Mouse (Mus musculus) MEL (cell line): Measurements from ENCODE around the gene Kalrn.

Experiments used
- CHD1 ChIP-seq: IDR thresholded peaks from 2 replicates; pipeline ENCODE4 v1.6.1; 2012; ENCODE audit warnings: low read depth, mild to moderate bottlenecking, inconsistent platforms, low read length, improper control_type of control experiment
- POLR2A ChIP-seq, 2 experiments: IDR thresholded peaks; 2 replicates each; pipeline ENCODE4 v1.6.1; 2011 to 2012; ENCODE audit warnings: low read length in 2 of 2, mild to moderate bottlenecking in 2 of 2, control low read depth in 1 of 2, improper control_type of control experiment in 1 of 2, low read depth in 1 of 2, moderate library complexity in 1 of 2; ENCODE audit not compliant: control insufficient read depth in 1 of 2, insufficient read depth in 1 of 2, poor library complexity in 1 of 2

DNA sequence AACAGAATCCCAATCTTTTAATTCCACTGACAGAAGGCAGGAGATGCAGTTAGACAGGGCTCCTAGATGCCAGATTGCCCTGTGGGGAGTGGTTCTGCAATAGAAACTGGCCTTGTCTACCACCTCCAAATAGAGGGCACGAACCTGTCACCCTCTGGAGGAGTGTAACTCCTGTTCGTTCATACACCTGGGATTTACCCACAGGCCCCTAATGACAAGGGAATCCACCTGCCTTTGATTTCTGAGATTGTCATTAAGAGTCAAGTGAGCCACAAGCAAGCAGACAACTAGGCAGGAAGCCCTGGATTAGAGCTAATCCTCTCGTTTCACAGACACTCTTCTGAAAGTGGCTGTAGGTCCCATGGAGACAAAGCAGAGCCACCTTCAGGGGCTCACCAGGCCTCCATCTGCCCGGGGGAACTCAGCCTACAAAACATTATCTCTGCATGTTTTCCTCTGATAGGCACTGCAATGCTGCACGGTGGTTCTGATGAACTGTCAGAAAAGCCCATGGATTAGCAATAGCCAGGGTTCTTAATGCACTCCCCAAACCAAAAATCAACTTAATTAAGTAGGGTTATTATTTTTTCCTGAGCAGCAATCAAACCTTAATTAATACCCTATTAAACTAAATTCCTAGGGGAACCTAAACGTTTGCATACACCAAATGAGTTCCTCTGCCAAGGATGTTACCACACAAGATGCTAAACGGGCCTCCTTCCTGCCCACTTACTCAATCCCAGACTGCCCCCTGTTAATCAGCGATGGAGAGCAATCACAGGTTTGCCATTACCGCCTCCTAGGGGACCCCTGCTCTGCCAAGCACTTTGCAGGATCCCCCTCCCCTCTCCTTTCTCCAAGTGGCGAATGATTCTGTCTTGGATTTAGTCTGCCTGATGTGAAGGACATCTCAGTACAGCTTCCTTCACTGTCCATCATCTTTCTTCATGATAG, 312.1 kb downstream of the Kalrn start:
- TF ChIP-seq POLR2A (IDR thresholded peaks at IDR 0.05; ENCODE audit: control insufficient read depth in 1 of 2, insufficient read depth in 1 of 2, low read depth in 1 of 2, low read length in 2 of 2, poor library complexity in 1 of 2) (no peak), CHD1 (no peak)
